Mouse (Mus musculus) cortical plate, adult 2 months (tissue): ENCODE results near the gene Lsm11. TPM values are rescaled to one million over a fixed set of nuclear protein-coding genes. Genes with fewer than 3 reads are reported as not detected.

ENCODE experiments used
- H3K27ac ChIP-seq: fragments of 200-500 bp; 2 replicates; pipeline ENCODE4 v1.5.1; 2012; ENCODE audit warnings: low read length, control low read depth, inconsistent platforms; ENCODE audit not compliant: insufficient read depth
- H3K4me1 ChIP-seq: fragments of 200-500 bp; 2 replicates; pipeline ENCODE4 v1.6.1; 2011; ENCODE audit warnings: low read length; ENCODE audit not compliant: control insufficient read depth, insufficient read depth
- H3K4me3 ChIP-seq: fragments of 200-500 bp; 2 replicates; pipeline ENCODE4 v1.5.1; 2011; ENCODE audit warnings: mild to moderate bottlenecking, low read length, control low read depth; ENCODE audit not compliant: insufficient read depth
- CTCF ChIP-seq: fragments of 200-500 bp; IDR thresholded peaks from 2 replicates; pipeline ENCODE4 v1.5.1; 2011; ENCODE audit warnings: mild to moderate bottlenecking, control low read depth, low read length; ENCODE audit not compliant: insufficient read depth; ENCODE audit errors: extremely low read depth
- POLR2A ChIP-seq: fragments of 200-500 bp; IDR thresholded peaks from 2 replicates; pipeline ENCODE4 v1.6.1; 2011; ENCODE audit warnings: mild to moderate bottlenecking, low read length, control low read depth; ENCODE audit not compliant: insufficient read depth; ENCODE audit errors: extremely low read depth
- polyA plus RNA-seq: library from polyadenylated mRNA; depleted of rRNA; stranded (reverse); fragments of >200 nt; gene quantifications from 2 replicates; pipeline ENCODE4 v1.2.3, GENCODE M21; 2012

Gene Lsm11
- polyA plus RNA-seq, 1 experiment = 11.7 TPM

DNA sequence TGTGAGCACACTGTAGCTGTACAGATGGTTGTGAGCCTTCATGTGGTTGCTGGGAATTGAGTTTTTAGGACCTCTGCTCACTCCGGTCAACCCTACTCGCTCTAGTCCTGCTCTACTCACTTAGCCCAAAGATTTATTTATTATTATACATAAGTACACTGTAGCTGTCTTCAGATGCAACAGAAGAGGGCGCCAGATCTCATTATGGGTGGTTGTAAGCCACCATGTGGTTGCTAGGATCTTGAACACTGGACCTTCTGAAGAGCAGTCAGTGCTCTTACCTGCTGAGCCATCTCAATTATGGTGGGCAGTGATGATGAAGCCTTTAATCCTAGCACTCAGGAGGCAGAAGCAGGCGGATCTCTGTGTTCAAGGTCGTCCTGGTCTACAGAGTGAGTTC, 15.3 kb upstream of the Lsm11 start:
- Histone ChIP-seq H3K4me1 (no peaks in the 10 kb centered on the region), H3K4me3 (no peak overlapping the region), H3K27ac (no peak overlapping the region)
- TF ChIP-seq CTCF = no peak
- no peak for TF ChIP-seq POLR2A

DNA sequence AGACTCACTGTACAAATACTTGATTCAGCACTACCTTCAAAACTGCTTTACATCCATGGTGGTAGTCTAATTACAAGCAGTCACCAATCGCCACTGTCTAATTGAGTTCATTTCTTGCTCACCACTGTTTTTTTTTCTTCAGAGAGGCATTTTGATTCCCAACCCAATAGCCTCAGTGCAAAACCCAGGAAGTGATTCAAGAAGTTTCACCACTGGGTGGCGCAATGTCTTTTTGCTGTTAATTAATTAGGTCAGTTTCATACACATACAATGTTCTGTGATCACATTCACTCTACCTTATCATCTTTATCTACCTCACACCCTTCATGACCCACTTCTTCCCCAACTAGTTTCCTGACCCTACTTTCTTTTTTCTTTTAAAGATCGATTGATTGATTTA, 14.9 kb upstream of the Lsm11 start:
- no peak for TF ChIP-seq POLR2A
- no peak for TF ChIP-seq CTCF
- Histone ChIP-seq H3K4me1 (no peaks in the 10 kb centered on the region), H3K4me3 (no peak overlapping the region), H3K27ac (no peak overlapping the region)

DNA sequence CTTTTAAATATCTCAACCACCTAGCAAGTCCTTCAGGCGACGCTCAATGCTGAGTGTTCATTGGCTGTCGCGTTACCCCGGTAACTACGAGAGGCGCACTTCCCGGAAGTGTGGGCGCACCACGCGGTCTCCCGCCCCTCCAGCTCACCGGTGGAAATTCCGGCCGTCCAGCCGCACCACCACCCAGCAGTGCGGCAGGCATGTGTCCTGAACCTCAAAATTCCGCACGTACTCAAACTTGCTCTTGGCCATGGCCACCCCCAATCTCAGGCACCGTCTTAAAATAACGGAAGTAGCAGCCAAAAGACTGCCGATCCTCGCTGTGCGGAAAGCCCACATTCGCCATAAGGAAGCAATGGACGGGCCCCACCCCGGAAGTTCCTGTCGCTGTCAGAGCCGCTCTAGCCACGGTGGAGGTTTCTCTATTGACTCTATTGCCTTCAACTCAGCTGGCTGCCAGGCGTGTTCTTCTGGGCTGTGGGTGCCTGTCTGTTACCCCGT, 10.4 kb upstream of the Lsm11 start, which contains the start of gene Thg1l:
Gene Thg1l (minus strand): TSS at position 368 of the 501 bp plus-strand sequence.
- TF ChIP-seq POLR2A (peak; percentile 45; the same call in 1 of the 2 replicates), CTCF (no peak)
- H3K4me1 ChIP-seq = no peaks in the 10 kb centered on the region
- H3K27ac ChIP-seq = peak within 1 kb of the TSS; percentile 67
- peak within 1 kb of the TSS; percentile 69 for H3K4me3 ChIP-seq

DNA sequence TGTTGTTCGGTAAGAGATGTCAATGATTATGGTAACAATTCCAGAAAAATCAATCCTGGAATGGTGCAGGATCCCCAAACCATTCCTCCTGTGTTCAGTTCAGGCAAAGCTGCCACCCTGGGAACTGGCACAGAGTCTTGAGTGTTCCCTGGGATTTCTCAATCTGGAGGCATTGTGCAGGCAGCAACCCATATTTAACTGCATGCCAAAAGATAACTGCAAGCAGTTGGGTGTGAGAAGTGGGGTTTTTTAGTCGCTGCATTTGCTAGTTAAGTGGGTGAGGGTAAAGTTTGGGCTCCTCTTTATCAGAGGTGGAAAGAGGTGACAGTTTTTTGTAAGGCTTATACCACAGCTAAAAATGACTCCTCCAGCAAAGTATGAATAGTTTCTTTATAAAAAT, 2.8 kb upstream of the Lsm11 start:
- peaks cover 2% of the 10 kb centered on the region; the same call in 1 of the 2 replicates for H3K4me1 ChIP-seq
- H3K27ac ChIP-seq = no peak overlapping the region
- no peak overlapping the region for H3K4me3 ChIP-seq
- TF ChIP-seq POLR2A = no peak
- TF ChIP-seq CTCF = no peak

DNA sequence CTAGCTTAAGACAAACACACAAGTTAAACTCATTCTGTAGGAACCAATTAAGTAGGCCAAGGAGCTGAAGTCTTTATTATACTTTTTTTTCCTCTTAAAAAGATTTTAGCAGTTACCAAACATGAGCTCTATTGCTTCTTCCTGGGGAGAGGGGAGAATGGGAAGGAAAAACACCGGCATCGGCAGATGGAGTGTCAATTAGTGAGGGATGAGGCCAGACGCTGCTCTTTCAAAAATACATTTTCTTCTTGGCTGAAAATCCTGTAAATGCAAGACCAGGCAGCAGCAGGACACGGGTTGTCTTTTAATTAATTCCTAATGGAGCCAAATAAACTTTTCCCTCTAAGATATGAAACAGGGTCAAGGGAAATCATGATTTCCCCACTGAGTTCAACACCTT, 2.1 kb upstream of the Lsm11 start:
- no peak overlapping the region for H3K4me3 ChIP-seq
- H3K27ac ChIP-seq = peak overlapping the region; percentile 69
- H3K4me1 ChIP-seq = peaks cover 2% of the 10 kb centered on the region; the same call in 1 of the 2 replicates
- TF ChIP-seq POLR2A = no peak
- TF ChIP-seq CTCF = no peak

DNA sequence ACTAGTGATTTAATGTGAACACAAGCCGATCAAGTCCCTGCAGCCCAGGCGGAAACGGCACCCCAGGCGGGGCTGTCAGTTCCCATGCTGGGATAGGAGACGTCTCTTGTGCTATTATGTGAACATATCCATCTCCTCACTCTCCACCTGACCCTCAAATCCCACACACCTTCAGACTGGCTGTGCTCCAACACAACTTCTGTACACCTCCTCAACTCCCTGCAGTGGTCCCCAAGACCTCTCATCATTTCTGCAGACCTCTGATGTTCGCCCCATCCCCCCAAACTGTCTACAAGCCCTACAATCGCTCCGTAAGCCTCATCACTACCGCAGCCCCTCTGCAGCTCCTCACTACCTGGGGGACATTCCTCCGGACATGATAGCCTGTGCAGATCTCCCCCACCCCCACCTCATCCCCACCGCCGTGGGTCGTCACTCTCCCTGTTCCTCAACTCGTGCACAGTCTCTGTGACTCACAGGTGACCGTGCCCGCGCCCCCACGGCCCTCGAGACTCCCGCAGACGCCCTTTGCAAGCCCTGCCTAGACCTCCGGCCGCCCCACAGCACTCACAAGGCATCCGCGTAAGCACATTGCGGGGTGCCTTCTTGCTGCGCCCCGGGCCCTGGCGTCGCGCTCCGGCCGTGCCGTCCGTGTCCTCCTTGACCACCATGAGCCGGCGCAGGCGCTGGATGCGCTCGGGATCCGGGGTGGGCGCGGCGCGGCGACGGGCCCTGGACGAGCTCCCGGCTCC, 668 bp downstream of the Lsm11 start:
- TF ChIP-seq POLR2A (no peak), CTCF (no peak)
- Histone ChIP-seq H3K4me3 (peak overlapping the region; percentile 81), H3K4me1 (peaks cover 2% of the 10 kb centered on the region; the same call in 1 of the 2 replicates), H3K27ac (0 out of 2 replicates have a peak overlapping the region, but pooled peaks have one; percentile 12)

DNA sequence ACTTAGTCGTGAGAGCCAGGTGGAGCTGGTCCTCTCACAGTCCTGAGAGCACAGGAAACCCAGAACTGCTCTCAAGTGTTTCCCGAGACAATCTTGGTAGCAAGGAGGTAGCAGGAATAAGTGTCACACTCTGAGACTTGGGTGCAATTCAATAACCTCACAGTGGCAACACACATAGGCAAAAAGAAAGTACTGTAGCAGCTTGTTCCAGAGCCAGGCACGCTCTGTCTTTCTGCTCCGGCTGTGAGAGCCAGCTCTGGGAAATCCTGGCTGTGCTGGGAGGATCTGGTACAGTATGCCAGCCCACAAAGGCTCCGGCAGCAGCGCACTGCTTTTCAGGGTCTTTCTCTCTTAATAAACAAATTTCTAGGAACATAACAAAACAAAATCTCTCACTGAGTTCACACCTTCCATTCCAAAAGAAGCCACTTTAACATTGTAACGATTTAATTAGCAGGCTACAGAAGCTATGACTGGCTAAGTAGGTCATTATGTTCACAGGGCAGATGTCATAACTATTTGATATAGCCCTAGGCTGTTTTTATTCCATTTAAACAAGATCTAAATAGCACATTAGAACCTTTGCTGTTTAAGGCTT, 1.5 kb downstream of the Lsm11 start:
- H3K4me1 ChIP-seq = peaks cover 2% of the 10 kb centered on the region; the same call in 1 of the 2 replicates
- no peak overlapping the region for H3K27ac ChIP-seq
- H3K4me3 ChIP-seq = peak overlapping the region; percentile 81
- no peak for TF ChIP-seq POLR2A
- no peak for TF ChIP-seq CTCF

DNA sequence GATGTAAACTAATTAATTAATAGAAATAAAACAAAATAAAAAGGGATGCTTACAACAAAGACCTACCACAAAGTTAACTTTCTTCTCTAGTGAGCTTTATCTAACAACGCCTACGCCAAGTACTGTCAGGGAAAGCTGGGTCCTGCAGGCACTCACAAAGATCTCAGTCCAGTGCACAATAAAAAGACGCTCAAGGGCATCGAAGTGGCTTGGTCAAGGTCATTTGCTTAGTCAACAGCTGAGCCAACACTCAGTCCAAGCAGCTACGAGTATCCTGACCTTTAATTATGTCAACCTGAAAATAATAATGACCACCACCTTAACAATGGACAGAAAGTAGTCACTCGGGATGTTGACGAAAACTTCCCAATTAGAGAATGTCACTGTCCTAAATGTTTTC, 2.5 kb downstream of the Lsm11 start:
- no peak overlapping the region for H3K4me3 ChIP-seq
- H3K27ac ChIP-seq = no peak overlapping the region
- H3K4me1 ChIP-seq = peaks cover 2% of the 10 kb centered on the region; the same call in 1 of the 2 replicates
- TF ChIP-seq CTCF (no peak), POLR2A (no peak)

DNA sequence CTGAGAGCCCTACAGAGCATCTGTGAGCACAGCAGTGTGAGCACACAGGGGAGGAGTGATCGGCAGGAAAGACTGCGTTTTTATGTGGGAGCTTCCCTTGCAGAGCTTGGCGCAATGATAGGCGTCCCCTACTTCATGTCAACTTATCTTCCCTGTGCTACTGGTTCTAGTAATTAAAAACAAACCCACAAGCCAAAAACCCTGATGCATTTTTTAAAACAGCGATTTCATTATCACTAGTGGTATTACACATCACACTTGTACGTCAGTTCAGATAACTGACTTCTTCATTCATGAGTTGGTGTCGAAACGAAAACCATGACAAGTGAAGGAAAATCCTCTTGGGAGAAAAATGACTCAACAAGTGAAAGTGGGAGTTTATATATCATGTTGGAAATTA, 5.8 kb downstream of the Lsm11 start:
- no peak for TF ChIP-seq CTCF
- TF ChIP-seq POLR2A = no peak
- H3K4me3 ChIP-seq = no peak overlapping the region
- H3K4me1 ChIP-seq = no peaks in the 10 kb centered on the region
- no peak overlapping the region for H3K27ac ChIP-seq
